20 mouse cellular contexts compared by ENCODE assay signal in genomic region chr11:94351094-94351493, GRCm38 (mm10). TPM values are rescaled to one million over a fixed set of nuclear protein-coding genes. Genes with fewer than 3 reads are reported as not detected.
DNase-seq lines count a peak whose midpoint lies in the region; ATAC-seq and TF ChIP-seq lines count a peak whose summit lies in the region.
"Had no signal": no experiment of that assay in that cellular context is flagged by ENCODE, and none has a peak within 500 bp of the region (broad histone marks: within the 10 kb centered on the region; RNA-seq: fewer than 3 reads in every experiment).

No protein-coding gene starts in this region.

- in situ Hi-C loops in ES-E14 (cut with MboI; ENCODE audit: low sequenced_read_pairs in 2 of 2, unreplicated experiment in 2 of 2) = no loop called here

- no peaks in the 10 kb centered on the region for H3K36me3 ChIP-seq in kidney, embryonic 14.5 days (ENCODE audit: control insufficient read depth, insufficient read depth, low read length)
- no peaks in the 10 kb centered on the region for H3K36me3 ChIP-seq in ES-E14 (ENCODE audit: control insufficient read depth, insufficient read depth, low read length, poor library complexity, severe bottlenecking)
- H3K36me3 ChIP-seq in liver, embryonic 14.5 days (replicated peaks; ENCODE audit: control insufficient read depth, insufficient read depth, low read depth) = no peaks in the 10 kb centered on the region
- H3K36me3 ChIP-seq: embryonic facial prominence, embryonic 12.5 days; midbrain, embryonic 12.5 days; neural tube, embryonic 13.5 days had no signal

- H3K27ac ChIP-seq in kidney, embryonic 14.5 days (ENCODE audit: low read depth, low read length) = no peak overlapping the region
- H3K27ac ChIP-seq in ES-E14 (ENCODE audit: insufficient read depth, low read depth, low read length, poor library complexity, severe bottlenecking) = no peak overlapping the region
- H3K27ac ChIP-seq in liver, embryonic 14.5 days = peak overlapping the region; percentile 67
- H3K27ac ChIP-seq: embryonic facial prominence, embryonic 12.5 days; hindbrain, postnatal 0 days; macrophage; midbrain, embryonic 12.5 days; neural tube, embryonic 13.5 days had no signal

- no peaks in the 10 kb centered on the region for H3K9me3 ChIP-seq in kidney, embryonic 14.5 days (ENCODE audit: control insufficient read depth, low read length)
- no peaks in the 10 kb centered on the region for H3K9me3 ChIP-seq in ES-E14 (ENCODE audit: control insufficient read depth, insufficient read depth, low read depth, low read length)
- H3K9me3 ChIP-seq in liver, embryonic 14.5 days (ENCODE audit: control insufficient read depth, low read length) = no peaks in the 10 kb centered on the region
- H3K9me3 ChIP-seq: embryonic facial prominence, embryonic 12.5 days; midbrain, embryonic 12.5 days; neural tube, embryonic 13.5 days had no signal

- 0 out of 2 replicates have a peak, but pooled peaks have one; percentile 38 for ATAC-seq in kidney, embryonic 14.5 days (ENCODE audit: low FRiP score, low TSS enrichment)
- peak; percentile 90 for ATAC-seq in erythroblast, adult 5-6 weeks (replicated peaks; ENCODE audit: low FRiP score, poor library complexity, severe bottlenecking)
- ATAC-seq in liver, embryonic 14.5 days (ENCODE audit: insufficient read depth) = peak; percentile 84
- ATAC-seq: CD4-positive, CD25-positive, alpha-beta regulatory T cell, adult 4 months; hindbrain, postnatal 0 days; intestine, postnatal 0 days had no signal

- no peak for TF ChIP-seq CTCF in liver, embryonic 14.5 days (IDR thresholded peaks at IDR 0.05; ENCODE audit: low read depth)

- no peak overlapping the region for H3K4me3 ChIP-seq in kidney, embryonic 14.5 days (ENCODE audit: low read length)
- H3K4me3 ChIP-seq in ES-E14 (ENCODE audit: insufficient read depth in 1 of 2, low read depth in 1 of 2, low read length in 2 of 2, poor library complexity in 1 of 2, severe bottlenecking in 1 of 2) = no peak overlapping the region
- peak overlapping the region in 1 of 2 experiments; percentile 17; a peak in 1 of 4 replicates for H3K4me3 ChIP-seq in liver, embryonic 14.5 days (ENCODE audit: insufficient read depth in 1 of 2, low read depth in 2 of 2, low read length in 2 of 2)
- H3K4me3 ChIP-seq: embryonic facial prominence, embryonic 12.5 days; midbrain, embryonic 12.5 days; neural tube, embryonic 13.5 days had no signal

- H3K9ac ChIP-seq in kidney, embryonic 14.5 days (ENCODE audit: low read depth, low read length) = no peak overlapping the region
- no peak overlapping the region for H3K9ac ChIP-seq in ES-E14 (ENCODE audit: insufficient read depth, low read depth, low read length, poor library complexity, severe bottlenecking)
- H3K9ac ChIP-seq in liver, embryonic 14.5 days (replicated peaks) = peak overlapping the region; percentile 29; the same call in 1 of the 2 replicates
- H3K9ac ChIP-seq: embryonic facial prominence, embryonic 12.5 days; midbrain, embryonic 12.5 days; neural tube, embryonic 13.5 days had no signal

- H3K27me3 ChIP-seq in kidney, embryonic 14.5 days (ENCODE audit: control insufficient read depth, insufficient read depth, low read length) = no peaks in the 10 kb centered on the region; the same call in 1 of the 2 replicates
- H3K27me3 ChIP-seq in liver, embryonic 14.5 days (ENCODE audit: control insufficient read depth, insufficient read depth, low read length) = no peaks in the 10 kb centered on the region; the same call in 1 of the 2 replicates
- H3K27me3 ChIP-seq: embryonic facial prominence, embryonic 12.5 days had no signal

- peaks cover 17% of the 10 kb centered on the region; the same call in 1 of the 2 replicates for H3K4me1 ChIP-seq in kidney, embryonic 14.5 days (ENCODE audit: control insufficient read depth, insufficient read depth, low read length)
- H3K4me1 ChIP-seq in ES-E14 (ENCODE audit: control insufficient read depth in 2 of 2, insufficient read depth in 2 of 2, low read length in 2 of 2, poor library complexity in 1 of 2) = peaks cover 0 to 7% of the 10 kb centered on the region in 2 experiments; a peak in 1 of 4 replicates
- peaks cover 16 to 25% of the 10 kb centered on the region in 2 experiments for H3K4me1 ChIP-seq in liver, embryonic 14.5 days (replicated peaks; ENCODE audit: control insufficient read depth in 2 of 2, insufficient read depth in 2 of 2, low read length in 1 of 2)
- H3K4me1 ChIP-seq: embryonic facial prominence, embryonic 12.5 days; midbrain, embryonic 12.5 days; neural tube, embryonic 13.5 days had no signal

- WGBS in kidney, embryonic 14.5 days = 7% methylated on average over 3 of the region's 3 CpGs
- WGBS in liver, embryonic 14.5 days (ENCODE audit: insufficient replicate concordance) = 15% methylated on average over 3 of the region's 3 CpGs

- no peak for DNase-seq in kidney, adult 18-20 months
- DNase-seq in ES-E14 (ENCODE audit: low read depth, low spot score) = no peak
- DNase-seq in liver, embryonic 14.5 days (ENCODE audit: low read depth in 3 of 3, low spot score in 3 of 3) = peak; percentile 60 to 67 (median 66)
- DNase-seq in thymus, postnatal 14 days = no peak
- no peak for DNase-seq in urinary bladder, postnatal 36 days (ENCODE audit: low spot score in 2 of 2)
- DNase-seq in heart, adult 11 months = no peak
- DNase-seq: cerebellum, adult 9-10 months; heart, adult 18-20 months; heart, postnatal 36 days; kidney, postnatal 36 days; thymus, adult 2 months had no signal

- H3K4me2 ChIP-seq in kidney, embryonic 14.5 days (replicated peaks; ENCODE audit: low read depth, low read length) = no peak overlapping the region
- H3K4me2 ChIP-seq in liver, embryonic 14.5 days (ENCODE audit: low read depth) = peak overlapping the region; percentile 55
- H3K4me2 ChIP-seq: embryonic facial prominence, embryonic 12.5 days; midbrain, embryonic 12.5 days; neural tube, embryonic 13.5 days had no signal

- peak; percentile 77 for TF ChIP-seq EP300 in liver, embryonic 14.5 days (IDR thresholded peaks at IDR 0.05; ENCODE audit: low read depth)

TF ChIP-seq in ES-E14, 5 proteins besides CTCF, POLR2A, EP300 and RAD21:
- TF ChIP-seq MAFK (IDR thresholded peaks at IDR 0.05; ENCODE audit: insufficient read depth, low read depth, low read length) (0 out of 2 replicates have a peak, but pooled peaks have one; percentile 44), ZNF384 (IDR thresholded peaks at IDR 0.05; ENCODE audit: low read depth, low read length) (no peak)

RNA-seq across cellular contexts. Expression of gene Ankrd40, which starts 23.3 kb away (rescaled TPM):
- 16.0 and 20.6 TPM in 2 replicates for polyA plus RNA-seq in kidney, embryonic 14.5 days (2014; fragmentation: Nextera tagmentation; extraction: Ambion mirVana)
- total RNA-seq in ES-E14 (2012; rRNA removed) = 29.2 and 42.7 TPM in 2 replicates
- total RNA-seq in erythroblast, adult 5-6 weeks (2015; ENCODE audit: low replicate concordance) = 4.0 and 4.4 TPM in 2 replicates
- 13.4 and 17.4 TPM in 2 replicates for total RNA-seq in erythroblast, adult 5-6 weeks (2017; ENCODE audit: low replicate concordance)
- 11.7 and 12.6 TPM in 2 replicates for polyA plus RNA-seq in liver, embryonic 14.5 days (2012; rRNA removed)
- 5.1 and 5.5 TPM in 2 replicates for polyA plus RNA-seq in liver, embryonic 14.5 days (2014; fragmentation: Nextera tagmentation; extraction: Ambion mirVana)

RNA-seq across cellular contexts. Expression of gene Luc7l3, which starts 29.3 kb away (rescaled TPM):
- polyA plus RNA-seq in kidney, embryonic 14.5 days (2014; fragmentation: Nextera tagmentation; extraction: Ambion mirVana) = 106 and 147 TPM in 2 replicates
- total RNA-seq in ES-E14 (2012; rRNA removed) = 60.3 and 66.8 TPM in 2 replicates
- total RNA-seq in erythroblast, adult 5-6 weeks (2015; ENCODE audit: low replicate concordance) = 140 and 142 TPM in 2 replicates
- total RNA-seq in erythroblast, adult 5-6 weeks (2017; ENCODE audit: low replicate concordance) = 373 and 416 TPM in 2 replicates
- 20.6 and 39.1 TPM in 2 replicates for polyA plus RNA-seq in liver, embryonic 14.5 days (2012; rRNA removed)
- polyA plus RNA-seq in liver, embryonic 14.5 days (2014; fragmentation: Nextera tagmentation; extraction: Ambion mirVana) = 33.7 and 38.7 TPM in 2 replicates

RNA-seq across cellular contexts. Expression of gene Abcc3, which starts 41.7 kb away (rescaled TPM):
- 1.1 and 3.9 TPM in 2 replicates for polyA plus RNA-seq in kidney, embryonic 14.5 days (2014; fragmentation: Nextera tagmentation; extraction: Ambion mirVana)
- total RNA-seq in ES-E14 (2012; rRNA removed) = 0.79 and 1.5 TPM in 2 replicates
- total RNA-seq in erythroblast, adult 5-6 weeks (2015; ENCODE audit: low replicate concordance) = 4.2 TPM in 1 of 2 replicates, not detected in the other
- total RNA-seq in erythroblast, adult 5-6 weeks (2017; ENCODE audit: low replicate concordance) = 3.2 and 8.6 TPM in 2 replicates
- polyA plus RNA-seq in liver, embryonic 14.5 days (2012; rRNA removed) = 3.5 and 4.9 TPM in 2 replicates
- 4.7 and 6.5 TPM in 2 replicates for polyA plus RNA-seq in liver, embryonic 14.5 days (2014; fragmentation: Nextera tagmentation; extraction: Ambion mirVana)

Comparison
In these comparisons a context has a peak if more than half of its experiments do, and no peak if none do; other contexts are left out.
1. ATAC-seq: peak in every context shown above with its lines; median percentile 90 in erythroblast, adult 5-6 weeks; 84 in liver, embryonic 14.5 days; 38 in kidney, embryonic 14.5 days.
2. DNase-seq: peak in liver, embryonic 14.5 days (3 of 3); none in kidney, adult 18-20 months (single experiment), ES-E14 (single experiment), thymus, postnatal 14 days (single experiment), urinary bladder, postnatal 36 days (0 of 2) and heart, adult 11 months (single experiment).